Mouse (Mus musculus) E14TG2a.4 (cell line): ENCODE data around the gene Padi4.

ENCODE experiments used
- CTCF ChIP-seq: conservative IDR thresholded peaks from 2 replicates; pipeline ENCODE4 v1.5.1; 2014; ENCODE audit warnings: low read length
- NANOG ChIP-seq: IDR thresholded peaks from 2 replicates; pipeline ENCODE4 v1.6.1; 2014; ENCODE audit warnings: borderline replicate concordance, low read length, mixed read lengths

- TF ChIP-seq CTCF (no peak), NANOG (no peak)
Observed at GRCm38 (mm10) chr4:140703636-140704035, 70.4 kb downstream of the Padi4 start.
